14 mouse cellular contexts compared by ENCODE assay signal in genomic region chr1:78412668-78413067, GRCm38 (mm10).
DNase-seq lines count a peak whose midpoint lies in the region; ATAC-seq and TF ChIP-seq lines count a peak whose summit lies in the region.
"Had no signal": no experiment of that assay in that cellular context is flagged by ENCODE, and none has a peak within 500 bp of the region (broad histone marks: within the 10 kb centered on the region; RNA-seq: fewer than 3 reads in every experiment).

No protein-coding gene starts in this region.

- H3K9ac ChIP-seq in intestine, embryonic 15.5 days, result no peak overlapping the region
- H3K9ac ChIP-seq in heart, embryonic 12.5 days, result no peak overlapping the region
- H3K9ac ChIP-seq: limb, embryonic 13.5 days; stomach, embryonic 15.5 days had no signal

- H3K9me3 ChIP-seq in intestine, embryonic 15.5 days, result no peaks in the 10 kb centered on the region
- H3K9me3 ChIP-seq in heart, embryonic 12.5 days (replicated peaks), result no peaks in the 10 kb centered on the region
- H3K9me3 ChIP-seq: limb, embryonic 13.5 days; stomach, embryonic 15.5 days had no signal

- no peak for TF ChIP-seq CTCF in kidney, adult 2 months (conservative IDR thresholded peaks at IDR 0.05; ENCODE audit: insufficient read depth, insufficient read length, low read depth, low read length)

- no peak overlapping the region for H3K4me2 ChIP-seq in intestine, embryonic 15.5 days (replicated peaks)
- H3K4me2 ChIP-seq in heart, embryonic 12.5 days, result no peak overlapping the region
- H3K4me2 ChIP-seq: limb, embryonic 13.5 days; stomach, embryonic 15.5 days had no signal

- H3K36me3 ChIP-seq in kidney, adult 2 months (ENCODE audit: control insufficient read depth, insufficient read depth, low read length), result no peaks in the 10 kb centered on the region
- peaks cover 3% of the 10 kb centered on the region; the same call in 1 of the 2 replicates for H3K36me3 ChIP-seq in intestine, embryonic 15.5 days
- no peaks in the 10 kb centered on the region for H3K36me3 ChIP-seq in heart, embryonic 12.5 days
- H3K36me3 ChIP-seq: stomach, embryonic 15.5 days had no signal

- no peak overlapping the region for H3K4me3 ChIP-seq in kidney, adult 2 months (ENCODE audit: insufficient read depth, low read depth, low read length)
- H3K4me3 ChIP-seq in intestine, embryonic 15.5 days (replicated peaks), result no peak overlapping the region
- H3K4me3 ChIP-seq in heart, embryonic 12.5 days, result no peak overlapping the region
- H3K4me3 ChIP-seq: limb, embryonic 13.5 days; stomach, embryonic 15.5 days had no signal

- H3K4me1 ChIP-seq in kidney, adult 2 months (ENCODE audit: control insufficient read depth, insufficient read depth, low read length), result no peaks in the 10 kb centered on the region
- H3K4me1 ChIP-seq in intestine, embryonic 15.5 days (replicated peaks), result no peaks in the 10 kb centered on the region
- no peaks in the 10 kb centered on the region; the same call in 1 of the 2 replicates for H3K4me1 ChIP-seq in heart, embryonic 12.5 days (replicated peaks)
- H3K4me1 ChIP-seq: limb, embryonic 13.5 days; stomach, embryonic 15.5 days had no signal

- 30% methylated on average over 7 of the region's 7 CpGs for WGBS in kidney, adult 2 months
- WGBS in intestine, embryonic 15.5 days, result 22% methylated on average over 7 of the region's 7 CpGs
- 12% methylated on average over 7 of the region's 7 CpGs for WGBS in heart, embryonic 12.5 days

- H3K27me3 ChIP-seq in kidney, adult 2 months (replicated peaks; ENCODE audit: control insufficient read depth, insufficient read depth, low read length), result no peaks in the 10 kb centered on the region
- H3K27me3 ChIP-seq in intestine, embryonic 15.5 days (replicated peaks), result no peaks in the 10 kb centered on the region
- 0 out of 2 replicates have a peak, but pooled peaks cover 3% of the 10 kb centered on the region for H3K27me3 ChIP-seq in heart, embryonic 12.5 days (replicated peaks)
- H3K27me3 ChIP-seq: limb, embryonic 13.5 days; stomach, embryonic 15.5 days had no signal

- peak; percentile 73 for ATAC-seq in intestine, embryonic 15.5 days
- no peak for ATAC-seq in heart, embryonic 12.5 days (ENCODE audit: insufficient number of reproducible peaks, low FRiP score)
- ATAC-seq: activated CD4-positive, CD25-positive, alpha-beta regulatory T cell, adult 4 months had no signal

- DNase-seq in kidney, adult 2 months, result peak; percentile 11
- DNase-seq in kidney, postnatal 14 days, result no peak
- peak; percentile 74 for DNase-seq in R1 (ENCODE audit: low read depth, low spot score)
- DNase-seq in lung, postnatal 10 days, result peak; percentile 27
- DNase-seq in layer of hippocampus, adult 18-20 months (ENCODE audit: low spot score in 2 of 2), result no peak
- DNase-seq in left cerebral cortex, adult 18-20 months (ENCODE audit: low spot score in 2 of 2), result no peak
- DNase-seq: cerebellum, adult 11-12 months; gastrocnemius, postnatal 10 days; heart, postnatal 14 days had no signal

- no peak overlapping the region for H3K27ac ChIP-seq in kidney, adult 2 months (ENCODE audit: insufficient read depth, low read depth, low read length)
- H3K27ac ChIP-seq in intestine, embryonic 15.5 days, result no peak overlapping the region
- no peak overlapping the region for H3K27ac ChIP-seq in heart, embryonic 12.5 days (ENCODE audit: poor library complexity, severe bottlenecking)
- H3K27ac ChIP-seq: limb, embryonic 13.5 days; stomach, embryonic 15.5 days had no signal

- TF ChIP-seq POLR2A in kidney, adult 2 months (IDR thresholded peaks at IDR 0.05; ENCODE audit: low read depth, low read length), result no peak

Comparison
In these comparisons a context has a peak if more than half of its experiments do, and no peak if none do; other contexts are left out.
1. DNase-seq: peak in kidney, adult 2 months (single experiment), R1 (single experiment) and lung, postnatal 10 days (single experiment); none in kidney, postnatal 14 days (single experiment), layer of hippocampus, adult 18-20 months (0 of 2) and left cerebral cortex, adult 18-20 months (0 of 2).